Mouse (Mus musculus) intestine, postnatal 0 days (tissue): ENCODE results near the gene Reep1. TPM values are rescaled to one million over a fixed set of nuclear protein-coding genes. Genes with fewer than 3 reads are reported as not detected.
A peak's percentile ranks its signal among the peaks of the same experiment; 100 is the strongest.

Experiments used
- ATAC-seq: fragments of 200-750 bp; cut with Nextera tagmentation; 2 replicates; pipeline ENCODE4 v1.8.0; 2017; ENCODE audit warnings: mild to moderate bottlenecking, moderate TSS enrichment, moderate library complexity
- H3K27ac ChIP-seq: fragments of 300-500 bp; sonication (generic); 2 replicates; pipeline ENCODE4 v1.5.1; 2014; ENCODE audit warnings: mild to moderate bottlenecking, low read depth, low read length, moderate library complexity
- H3K27me3 ChIP-seq: fragments of 300-500 bp; sonication (generic); replicated peaks from 2 replicates; pipeline ENCODE4 v1.6.1; 2014; ENCODE audit warnings: low read length, mixed read lengths; ENCODE audit not compliant: control insufficient read depth, insufficient read depth
- H3K36me3 ChIP-seq: fragments of 300-500 bp; sonication (generic); 2 replicates; pipeline ENCODE4 v1.6.1; 2014; ENCODE audit warnings: mild to moderate bottlenecking, moderate library complexity; ENCODE audit not compliant: control insufficient read depth, insufficient read depth
- H3K4me1 ChIP-seq: fragments of 300-500 bp; sonication (generic); replicated peaks from 2 replicates; pipeline ENCODE4 v1.6.1; 2014; ENCODE audit warnings: antibody characterized with exemption, low read length, mixed read lengths; ENCODE audit not compliant: control insufficient read depth, insufficient read depth
- H3K4me2 ChIP-seq: fragments of 300-500 bp; sonication (generic); replicated peaks from 2 replicates; pipeline ENCODE4 v1.6.1; 2014; ENCODE audit warnings: low read depth, mild to moderate bottlenecking, moderate library complexity
- H3K4me3 ChIP-seq: fragments of 300-500 bp; sonication (generic); 2 replicates; pipeline ENCODE4 v1.5.1; 2014; ENCODE audit warnings: low read depth, low read length
- H3K9ac ChIP-seq: fragments of 300-500 bp; sonication (generic); 2 replicates; pipeline ENCODE4 v1.6.1; 2014; ENCODE audit warnings: mild to moderate bottlenecking, low read depth, low read length
- H3K9me3 ChIP-seq: fragments of 300-500 bp; sonication (generic); 2 replicates; pipeline ENCODE4 v1.6.1; 2016; ENCODE audit warnings: mixed run types; ENCODE audit not compliant: control insufficient read depth
- CTCF ChIP-seq: sonication (generic); IDR thresholded peaks from 2 replicates; pipeline ENCODE4 v1.5.1; 2016; ENCODE audit warnings: low read depth, mild to moderate bottlenecking, control low read depth, antibody characterized with exemption, moderate library complexity
- WGBS: fragments of 180-500 bp; shearing (Covaris S2); extraction: QIAGEN DNeasy Blood & Tissue Kit; methylation state at CpG from one replicate; pipeline ENCODE4 v1.1.7; 2014; 5-methylcytosine and 5-hydroxymethylcytosine counted together
- polyA plus RNA-seq: library from polyadenylated mRNA; unstranded; fragments of >200 nt; fragmentation: Nextera tagmentation; extraction: Ambion mirVana; gene quantifications from 2 replicates; pipeline ENCODE4 v1.2.1, GENCODE M21; 2015

The Reep1 gene
- polyA plus RNA-seq, 1 experiment from 2014 or later, result 6.5 TPM

GRCm38 (mm10) chr6:71716434-71716833 lies 9.1 kb downstream of the Reep1 start:
- H3K4me2 ChIP-seq, result no peak overlapping the region
- no peak overlapping the region for H3K27ac ChIP-seq
- H3K36me3 ChIP-seq, result no peaks in the 10 kb centered on the region
- no peak for ATAC-seq
- WGBS, result 95% methylated on average over 5 of the region's 5 CpGs
- TF ChIP-seq CTCF, result no peak
- H3K4me1 ChIP-seq, result no peaks in the 10 kb centered on the region
- no peak overlapping the region for H3K4me3 ChIP-seq
- H3K27me3 ChIP-seq, result no peaks in the 10 kb centered on the region
- H3K9me3 ChIP-seq, result no peaks in the 10 kb centered on the region
- no peak overlapping the region for H3K9ac ChIP-seq

GRCm38 (mm10) chr6:71718322-71718721 lies 11.0 kb downstream of the Reep1 start:
- H3K36me3 ChIP-seq, result no peaks in the 10 kb centered on the region
- no peak overlapping the region for H3K4me3 ChIP-seq
- no peak overlapping the region for H3K4me2 ChIP-seq
- H3K4me1 ChIP-seq, result no peaks in the 10 kb centered on the region
- TF ChIP-seq CTCF, result no peak
- no peak for ATAC-seq
- no peaks in the 10 kb centered on the region for H3K27me3 ChIP-seq
- 62% methylated on average over 2 of the region's 2 CpGs for WGBS
- no peak overlapping the region for H3K9ac ChIP-seq
- H3K9me3 ChIP-seq, result no peaks in the 10 kb centered on the region
- no peak overlapping the region for H3K27ac ChIP-seq

DNA sequence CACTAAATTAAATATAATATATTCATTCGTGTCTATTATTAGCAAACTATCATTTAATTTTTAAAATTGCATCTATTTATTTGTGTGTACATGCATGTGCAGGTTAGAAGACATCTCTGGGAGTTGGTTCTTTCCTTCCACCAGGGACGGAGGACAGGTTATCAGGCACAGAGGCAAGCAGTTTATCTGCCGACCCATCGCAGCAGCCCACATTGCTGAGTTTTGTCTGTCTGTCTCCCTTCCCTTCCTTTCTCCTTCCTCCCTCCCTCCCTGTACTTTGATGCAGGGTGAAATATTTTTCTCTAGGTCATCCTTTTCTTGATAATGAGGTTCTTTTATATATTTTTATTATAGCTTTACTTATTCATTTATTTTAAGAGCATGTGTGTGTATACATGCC lies 11.9 kb downstream of the Reep1 start:
- 88% methylated on average over 4 of the region's 4 CpGs for WGBS
- H3K27ac ChIP-seq, result no peak overlapping the region
- no peaks in the 10 kb centered on the region for H3K36me3 ChIP-seq
- H3K9me3 ChIP-seq, result no peaks in the 10 kb centered on the region
- H3K4me2 ChIP-seq, result no peak overlapping the region
- no peak overlapping the region for H3K4me3 ChIP-seq
- no peak for ATAC-seq
- no peaks in the 10 kb centered on the region for H3K4me1 ChIP-seq
- no peak for TF ChIP-seq CTCF
- no peaks in the 10 kb centered on the region for H3K27me3 ChIP-seq
- no peak overlapping the region for H3K9ac ChIP-seq

DNA sequence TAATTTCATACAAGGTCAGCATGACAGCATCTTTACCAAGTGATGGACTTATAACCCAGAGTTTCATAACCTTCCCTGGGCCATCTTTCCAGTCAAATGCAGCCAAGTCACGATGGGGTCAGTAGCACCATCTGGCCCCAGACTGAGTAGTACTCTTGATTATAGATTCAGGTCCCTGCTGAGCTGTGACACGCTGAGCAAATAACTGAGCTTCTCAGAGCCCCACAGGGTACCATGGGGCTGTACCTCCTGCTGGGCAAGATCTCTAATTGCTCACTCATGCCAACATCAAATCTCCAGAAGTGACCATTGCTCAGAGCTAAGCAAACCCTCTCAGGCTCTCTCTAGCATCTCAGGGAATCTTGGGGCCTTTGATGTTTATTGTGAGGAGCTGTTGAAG lies 15.6 kb downstream of the Reep1 start:
- Histone ChIP-seq H3K4me3 (no peak overlapping the region), H3K4me1 (no peaks in the 10 kb centered on the region), H3K27ac (no peak overlapping the region), H3K36me3 (no peaks in the 10 kb centered on the region), H3K27me3 (no peaks in the 10 kb centered on the region), H3K9ac (no peak overlapping the region), H3K4me2 (no peak overlapping the region), H3K9me3 (no peaks in the 10 kb centered on the region)
- ATAC-seq, result no peak
- no peak for TF ChIP-seq CTCF
- 52% methylated on average over 2 of the region's 2 CpGs for WGBS

- no peak for TF ChIP-seq CTCF
- no peak overlapping the region for H3K4me3 ChIP-seq
- H3K27ac ChIP-seq, result no peak overlapping the region
- no peaks in the 10 kb centered on the region for H3K27me3 ChIP-seq
- H3K4me2 ChIP-seq, result no peak overlapping the region
- H3K9me3 ChIP-seq, result no peaks in the 10 kb centered on the region
- H3K36me3 ChIP-seq, result no peaks in the 10 kb centered on the region
- 47% methylated on average over 4 of the region's 4 CpGs for WGBS
- no peaks in the 10 kb centered on the region for H3K4me1 ChIP-seq
- no peak overlapping the region for H3K9ac ChIP-seq
- no peak; the same call in 1 of the 2 replicates for ATAC-seq
Measured at GRCm38 (mm10) chr6:71723555-71723954, 16.2 kb downstream of the Reep1 start.

DNA sequence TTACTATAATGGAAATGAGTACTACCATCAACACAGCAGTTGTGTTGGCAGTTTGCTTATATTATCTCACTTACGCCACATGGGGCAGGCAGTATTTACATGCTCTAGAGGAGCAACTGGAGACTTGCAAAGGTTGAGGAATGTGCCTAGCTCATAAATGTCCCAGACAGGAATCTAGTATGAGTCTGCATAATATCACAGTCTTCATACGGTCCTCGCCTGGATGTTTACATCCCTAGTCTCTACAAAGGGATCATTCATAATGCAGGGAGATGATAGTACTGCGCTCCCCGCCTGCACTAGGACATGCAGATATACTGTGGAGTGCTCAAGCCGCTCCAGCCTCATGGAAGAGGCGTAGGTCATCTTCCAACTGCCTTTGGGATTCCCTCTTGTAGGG lies 19.3 kb downstream of the Reep1 start:
- Histone ChIP-seq H3K27me3 (no peaks in the 10 kb centered on the region), H3K4me3 (no peak overlapping the region), H3K9ac (no peak overlapping the region), H3K27ac (no peak overlapping the region), H3K4me2 (no peak overlapping the region), H3K36me3 (no peaks in the 10 kb centered on the region), H3K4me1 (no peaks in the 10 kb centered on the region), H3K9me3 (no peaks in the 10 kb centered on the region)
- WGBS, result 59% methylated on average over 7 of the region's 7 CpGs
- TF ChIP-seq CTCF, result peak; percentile 37
- no peak for ATAC-seq

GRCm38 (mm10) chr6:71728306-71728705 lies 20.9 kb downstream of the Reep1 start:
- Histone ChIP-seq H3K36me3 (no peaks in the 10 kb centered on the region), H3K4me3 (no peak overlapping the region), H3K27me3 (no peaks in the 10 kb centered on the region), H3K9ac (no peak overlapping the region), H3K9me3 (no peaks in the 10 kb centered on the region), H3K4me1 (no peaks in the 10 kb centered on the region), H3K4me2 (no peak overlapping the region), H3K27ac (no peak overlapping the region)
- 89% methylated on average over 3 of the region's 3 CpGs for WGBS
- no peak for ATAC-seq
- TF ChIP-seq CTCF, result no peak
